Mouse (Mus musculus) heart, embryonic 12.5 days (tissue): ENCODE data around the gene Fbxo34. TPM values are rescaled to one million over a fixed set of nuclear protein-coding genes. Genes with fewer than 3 reads are reported as not detected.

Experiments used
- polyA plus RNA-seq: library from polyadenylated mRNA; unstranded; fragments of >200 nt; fragmentation: Nextera tagmentation; extraction: Ambion mirVana; gene quantifications from 2 replicates; pipeline ENCODE4 v1.2.1, GENCODE M21; 2016

Gene Fbxo34
- polyA plus RNA-seq, 1 experiment from 2014 or later, result 24.0 TPM

Other genes starting within 250 kb of the Fbxo34 start
- 22.9 and 23.1 TPM in 2 replicates for gene Wdhd1, start 173.6 kb upstream of the Fbxo34 start, polyA plus RNA-seq
- gene Socs4, start 173.5 kb upstream of the Fbxo34 start, polyA plus RNA-seq, result 2.4 and 3.0 TPM in 2 replicates
- 69.0 and 71.7 TPM in 2 replicates for gene Mapk1ip1l, start 152.2 kb upstream of the Fbxo34 start, polyA plus RNA-seq
- gene Lgals3, start 82.7 kb upstream of the Fbxo34 start, polyA plus RNA-seq, result 1.7 and 1.9 TPM in 2 replicates
- gene Dlgap5, start 32.0 kb upstream of the Fbxo34 start, polyA plus RNA-seq, result 45.7 and 51.8 TPM in 2 replicates
- 12.3 TPM in 2 replicates for gene Atg14, start 120.2 kb downstream of the Fbxo34 start, polyA plus RNA-seq
- 93.5 and 102 TPM in 2 replicates for gene Ktn1, start 198.0 kb downstream of the Fbxo34 start, polyA plus RNA-seq